Mouse (Mus musculus): ENCODE results near the gene Ttll12.
A peak's percentile ranks its signal among the peaks of the same experiment; 100 is the strongest.

Ttll12 gene

GRCm38 (mm10) chr15:83563327-83563856, 31.6 kb downstream of the Ttll12 start, which contains the start of the genes Tspo and Mcat:
Tspo (plus strand) TSS chr15:83563592.
Mcat (minus strand) TSS chr15:83563787.
- no peak for DNase-seq (ENCODE audit: low read depth, low spot score)

DNA sequence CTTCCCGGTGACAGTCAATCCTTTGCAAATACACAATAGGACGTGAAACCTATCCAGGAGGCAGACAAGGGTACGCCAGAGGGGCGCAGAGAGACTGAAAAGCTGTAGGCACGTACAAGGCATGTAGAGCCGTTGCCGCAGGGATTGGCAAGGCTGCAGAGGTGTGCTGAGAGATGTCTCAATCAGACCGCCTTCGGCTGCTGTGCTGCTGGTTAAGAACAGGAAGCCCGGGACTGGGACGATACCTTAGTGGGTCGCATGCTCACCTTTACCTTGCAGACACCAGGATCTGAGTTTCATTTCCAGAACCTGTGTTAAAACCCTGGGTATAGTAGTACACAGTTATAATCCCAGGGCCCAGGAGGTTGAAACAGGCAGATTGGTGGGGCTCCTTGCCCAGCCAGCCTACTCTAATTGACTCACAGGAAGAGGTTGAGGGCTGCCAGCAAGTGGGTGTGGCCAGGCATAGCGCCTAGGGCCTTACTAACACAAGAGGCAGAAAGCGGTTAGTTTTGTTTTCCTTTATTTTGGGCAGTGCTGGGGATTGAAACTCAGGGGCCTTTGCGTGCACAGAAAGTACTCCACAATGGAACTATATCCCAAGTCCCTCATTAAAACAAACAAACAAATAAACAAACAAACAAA, 32.2 kb downstream of the Ttll12 start:
- peak; percentile 77 for DNase-seq (ENCODE audit: low read depth, low spot score)

- DNase-seq (ENCODE audit: low read depth, low spot score) = no peak
Measured at GRCm38 (mm10) chr15:83560941-83561477, 33.9 kb downstream of the Ttll12 start.

DNA sequence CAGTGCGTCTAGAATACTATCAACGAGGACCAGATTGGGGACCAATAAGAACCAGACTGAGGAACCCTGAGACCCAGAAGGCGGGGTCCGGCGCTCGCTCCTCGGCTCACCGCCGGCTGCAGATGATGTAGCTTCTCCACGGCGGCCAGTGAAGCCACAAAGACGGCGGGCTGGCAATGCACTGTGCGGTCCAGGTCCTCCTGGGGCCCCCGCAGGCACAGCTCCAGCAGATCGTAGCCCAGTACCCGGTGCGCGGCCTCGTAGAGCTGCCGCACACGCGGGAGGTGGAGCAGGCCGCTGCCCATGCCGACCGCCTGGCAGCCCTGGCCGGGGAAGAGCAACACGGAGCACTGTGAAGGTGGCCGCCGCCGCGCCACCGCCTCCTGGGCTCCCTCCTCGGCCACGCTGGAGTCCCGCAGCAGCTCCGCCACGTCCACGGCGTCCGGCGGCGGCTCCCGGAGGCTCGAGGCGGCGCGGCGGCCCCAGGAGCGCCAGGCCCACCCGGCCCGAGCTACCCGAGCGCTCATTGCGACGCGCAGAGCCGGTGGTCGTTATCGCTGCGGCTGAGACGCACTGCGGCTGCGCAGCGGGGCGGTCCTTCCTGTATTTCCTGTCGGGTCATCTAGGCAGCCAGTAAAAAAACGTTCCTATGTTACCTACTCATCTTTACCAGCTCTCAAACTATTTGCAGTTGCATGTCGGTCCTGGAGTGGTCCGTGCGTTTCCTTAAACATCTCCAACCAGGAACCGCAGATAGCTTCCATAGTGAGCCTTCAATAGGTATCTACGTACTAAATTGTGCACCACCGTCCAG, 39.6 kb downstream of the Ttll12 start:
- DNase-seq (ENCODE audit: low read depth, low spot score) = peak; percentile 92

- DNase-seq (ENCODE audit: low read depth, low spot score) = no peak
Measured at GRCm38 (mm10) chr15:83553831-83554230, 41.1 kb downstream of the Ttll12 start.

DNA sequence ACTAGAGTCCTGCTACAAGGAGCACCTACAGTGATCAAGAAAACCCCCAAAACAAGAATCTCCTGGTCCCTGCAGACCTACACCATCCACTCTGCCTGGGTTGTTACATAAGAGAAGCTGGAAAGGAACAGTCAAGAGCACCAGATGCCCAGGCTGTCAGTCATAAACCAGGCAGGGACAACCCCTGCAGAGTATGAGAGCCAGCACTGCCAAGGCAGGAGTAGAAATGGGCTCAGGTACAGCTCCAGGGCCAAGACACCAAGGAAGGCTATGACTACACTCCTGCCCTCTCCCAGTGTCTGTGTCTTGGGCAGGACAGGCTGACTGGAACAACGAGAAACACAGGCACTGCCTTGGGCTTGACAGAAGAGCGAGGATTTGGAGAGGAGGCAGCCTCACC, 44.8 kb downstream of the Ttll12 start:
- DNase-seq (ENCODE audit: low read depth, low spot score) = peak; percentile 15

- DNase-seq (ENCODE audit: low read depth, low spot score) = no peak
Measured at GRCm38 (mm10) chr15:83547144-83547543, 47.8 kb downstream of the Ttll12 start.

GRCm38 (mm10) chr15:83546029-83546428, 48.9 kb downstream of the Ttll12 start:
- no peak for DNase-seq (ENCODE audit: low read depth, low spot score)

GRCm38 (mm10) chr15:83541647-83542287, 53.2 kb downstream of the Ttll12 start:
- DNase-seq (ENCODE audit: low read depth, low spot score) = no peak

DNA sequence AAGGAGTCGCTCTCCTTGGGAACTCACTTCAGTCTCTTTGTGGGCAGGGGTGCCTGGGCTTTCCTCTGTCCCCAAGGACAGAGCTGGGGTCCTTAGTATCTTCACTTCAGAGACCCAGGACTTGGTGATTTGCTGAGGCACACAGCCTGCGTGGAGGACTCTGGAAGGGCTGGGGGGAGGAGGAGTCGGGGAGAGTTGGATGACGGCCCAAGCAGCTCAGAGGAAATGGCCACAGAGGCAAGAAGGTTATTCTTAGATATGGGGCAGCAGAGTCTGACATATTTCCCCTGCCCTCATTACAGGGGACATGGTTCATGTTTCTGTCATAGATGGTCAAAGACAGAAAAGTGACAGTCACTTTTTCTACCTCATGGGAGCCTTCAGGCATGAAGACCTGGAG, 55.1 kb downstream of the Ttll12 start:
- no peak for DNase-seq (ENCODE audit: low read depth, low spot score)

DNA sequence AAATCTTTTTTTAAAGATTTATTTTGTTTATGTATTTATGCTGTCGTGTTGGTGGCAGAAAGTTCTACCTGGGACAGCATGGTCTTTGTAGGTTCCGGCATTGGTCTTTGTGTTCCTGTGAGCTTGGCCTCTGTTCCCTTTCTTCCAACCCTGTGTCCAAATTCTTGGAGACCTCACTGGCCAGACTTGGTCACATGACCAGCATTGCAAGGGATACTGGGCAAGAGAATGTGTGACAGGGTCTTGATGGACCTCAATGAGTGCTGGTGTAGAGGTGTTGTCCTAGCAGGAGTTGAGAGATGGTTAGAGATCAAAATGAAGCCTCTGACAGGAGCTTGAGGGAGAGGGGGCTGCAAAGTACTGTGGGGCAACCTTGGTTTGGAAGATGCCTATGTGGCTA, 56.1 kb downstream of the Ttll12 start:
- no peak for DNase-seq (ENCODE audit: low read depth, low spot score)

DNA sequence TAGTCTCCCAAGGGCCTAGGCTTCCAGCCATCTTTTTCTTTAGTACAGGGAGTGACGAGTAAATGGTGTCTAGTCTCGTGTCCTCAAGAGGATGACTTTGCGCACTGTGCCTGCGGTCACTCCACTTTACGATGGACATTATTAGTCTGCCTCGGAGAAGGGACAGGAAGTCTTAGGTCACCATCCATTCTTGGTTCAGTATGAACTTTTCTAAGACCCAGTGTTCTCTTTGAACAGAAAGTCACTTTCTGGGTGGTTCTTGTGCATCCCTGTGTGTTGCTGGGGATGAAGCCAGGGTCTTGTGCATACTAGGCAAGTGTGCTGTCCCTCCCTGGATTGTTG, 59.1 kb downstream of the Ttll12 start:
- no peak for DNase-seq (ENCODE audit: low read depth, low spot score)

- no peak for DNase-seq (ENCODE audit: low read depth, low spot score)
Measured at GRCm38 (mm10) chr15:83534960-83535889, 59.7 kb downstream of the Ttll12 start.

- DNase-seq (ENCODE audit: low read depth, low spot score) = no peak
Measured at GRCm38 (mm10) chr15:83532606-83533005, 62.4 kb downstream of the Ttll12 start.

- no peak for DNase-seq (ENCODE audit: low read depth, low spot score)
Measured at GRCm38 (mm10) chr15:83531961-83532469, 62.9 kb downstream of the Ttll12 start.

DNA sequence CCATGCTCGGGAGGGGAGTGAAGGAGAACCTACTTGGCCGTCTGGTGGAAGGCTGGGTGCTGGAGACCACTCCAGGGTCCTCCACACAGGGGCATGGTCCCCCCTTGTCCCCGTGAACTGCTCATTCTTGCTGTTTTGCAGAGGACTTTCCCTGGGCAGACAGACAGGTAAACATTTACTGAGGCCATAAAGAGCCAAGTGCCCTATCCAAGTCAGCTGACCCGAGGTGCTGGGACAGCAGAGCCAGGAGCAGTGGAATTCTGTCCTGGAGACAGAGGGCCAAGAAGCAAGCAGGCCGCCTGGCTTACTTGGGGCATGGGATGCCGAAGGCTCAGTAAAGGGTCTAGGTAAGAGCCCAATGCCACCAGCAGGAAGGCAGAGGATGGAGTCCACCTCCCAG, 64.3 kb downstream of the Ttll12 start:
- DNase-seq (ENCODE audit: low read depth, low spot score) = no peak

DNA sequence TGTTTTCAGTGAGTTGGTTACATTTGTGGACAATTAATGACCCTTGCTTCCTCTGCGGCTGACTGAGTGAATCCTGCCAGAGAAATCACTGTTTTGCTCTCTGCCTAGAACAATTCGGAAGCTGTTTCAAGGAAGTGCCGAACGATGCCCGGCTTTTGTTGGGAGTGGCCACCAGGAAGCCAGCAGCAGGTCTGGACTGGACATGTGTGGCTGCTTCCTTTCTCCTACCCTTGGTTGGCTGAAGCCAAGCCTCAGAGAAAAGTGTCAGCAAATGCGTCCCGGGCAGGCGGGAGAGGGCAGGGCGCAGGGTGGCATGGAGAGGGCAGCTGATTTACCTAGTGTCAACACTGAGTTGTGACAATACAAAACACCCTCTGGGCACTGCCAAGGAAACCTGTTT, 64.7 kb downstream of the Ttll12 start:
- no peak for DNase-seq (ENCODE audit: low read depth, low spot score)

DNA sequence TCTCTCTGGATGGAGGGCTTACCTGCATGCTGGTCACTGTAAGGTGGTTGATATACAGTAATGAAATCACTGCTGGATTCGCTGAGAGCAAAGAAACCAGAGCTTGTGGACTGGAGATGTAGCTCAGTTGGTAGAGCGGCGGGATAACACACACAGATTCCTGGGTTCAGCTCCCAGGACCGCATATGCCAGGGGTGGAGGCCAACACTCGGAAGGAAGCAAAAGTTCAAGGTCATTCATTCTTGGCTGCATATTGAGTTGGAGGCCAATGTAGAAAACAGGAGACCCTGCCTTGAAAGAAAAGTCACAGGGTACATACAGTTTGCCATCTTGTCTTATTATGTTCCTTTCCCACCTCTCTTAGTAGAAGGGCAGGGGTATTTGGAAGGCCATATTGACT, 65.2 kb downstream of the Ttll12 start:
- no peak for DNase-seq (ENCODE audit: low read depth, low spot score)

- DNase-seq (ENCODE audit: low read depth, low spot score) = no peak
Measured at GRCm38 (mm10) chr15:83528892-83529291, 66.1 kb downstream of the Ttll12 start.

DNA sequence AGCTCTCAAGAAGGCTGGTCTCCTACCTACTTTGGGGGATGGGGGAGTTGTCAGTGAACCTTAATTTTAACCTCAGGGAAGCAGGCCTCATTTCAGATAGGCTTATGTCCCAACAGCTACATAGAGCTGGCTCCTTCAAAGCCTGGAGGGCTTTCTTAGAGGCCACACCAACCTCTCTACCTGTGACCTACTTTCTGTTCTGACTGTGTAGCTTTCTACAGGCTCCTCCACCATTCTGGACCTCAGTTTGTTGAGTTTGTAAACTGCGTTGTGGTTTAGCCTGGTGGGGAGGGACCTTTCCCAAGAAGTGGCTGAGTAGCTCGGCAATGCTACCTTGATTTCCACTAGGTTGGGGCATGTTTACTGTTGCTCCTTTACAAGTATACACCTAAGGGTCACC, 67.2 kb downstream of the Ttll12 start:
- DNase-seq (ENCODE audit: low read depth, low spot score) = no peak

DNA sequence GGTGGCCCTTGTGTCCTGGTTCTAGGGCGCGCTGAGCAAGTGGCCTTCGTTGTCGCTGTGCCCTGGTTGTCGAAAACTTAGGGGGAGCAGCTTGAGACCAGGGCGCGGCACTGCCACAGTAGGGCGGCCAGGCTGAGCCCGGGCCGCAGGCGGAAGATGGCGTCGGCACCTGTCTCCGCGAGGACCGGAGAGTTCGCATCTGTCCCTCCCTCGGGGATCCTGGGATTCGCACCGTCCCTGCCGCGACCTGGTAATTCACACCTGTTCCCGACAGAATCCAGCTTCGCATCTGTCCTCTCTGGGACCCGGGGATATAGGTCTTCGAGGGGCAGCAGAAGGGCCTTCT, 67.9 kb downstream of the Ttll12 start:
- no peak for DNase-seq (ENCODE audit: low read depth, low spot score)
